Mouse (Mus musculus) thymus, adult 2 months (tissue): ENCODE data around the gene Cbfa2t2. TPM values are rescaled to one million over a fixed set of nuclear protein-coding genes. Genes with fewer than 3 reads are reported as not detected.
"Not testable (repeated sequence)": the region's sequence is repeated elsewhere in the genome, so short reads cannot be mapped to it uniquely, and the experiment has no call there.

Source experiments
- DNase-seq: peaks from one replicate; pipeline ENCODE4 v3.0.0; 2021
- H3K27ac ChIP-seq: fragments of 200-500 bp; 2 replicates; pipeline ENCODE4 v1.5.1; 2012; ENCODE audit warnings: low read length, control low read depth; ENCODE audit not compliant: control insufficient read depth, insufficient read depth
- H3K27me3 ChIP-seq: fragments of 200-500 bp; 2 replicates; pipeline ENCODE4 v1.6.1; 2012; ENCODE audit warnings: mild to moderate bottlenecking, low read length, moderate library complexity, mixed read lengths; ENCODE audit not compliant: control insufficient read depth, insufficient read depth
- H3K36me3 ChIP-seq: fragments of 200-500 bp; 2 replicates; pipeline ENCODE4 v1.6.1; 2012; ENCODE audit warnings: mild to moderate bottlenecking, low read length, moderate library complexity; ENCODE audit not compliant: control insufficient read depth, insufficient read depth
- H3K4me1 ChIP-seq: fragments of 200-500 bp; replicated peaks from 2 replicates; pipeline ENCODE4 v1.6.1; 2012; ENCODE audit warnings: low read length; ENCODE audit not compliant: control insufficient read depth, insufficient read depth
- H3K4me3 ChIP-seq: fragments of 200-500 bp; 2 replicates; pipeline ENCODE4 v1.5.1; 2012; ENCODE audit warnings: mild to moderate bottlenecking, low read length, control low read depth, moderate library complexity; ENCODE audit not compliant: control insufficient read depth, insufficient read depth
- CTCF ChIP-seq: fragments of 200-500 bp; IDR thresholded peaks from 2 replicates; pipeline ENCODE4 v1.5.1; 2012; ENCODE audit warnings: mild to moderate bottlenecking, control low read depth, low read length, moderate library complexity, borderline replicate concordance; ENCODE audit not compliant: control insufficient read depth, poor library complexity, insufficient read depth; ENCODE audit errors: extremely low read depth
- POLR2A ChIP-seq: fragments of 200-500 bp; IDR thresholded peaks from 2 replicates; pipeline ENCODE4 v1.6.1; 2012; ENCODE audit warnings: mild to moderate bottlenecking, low read length, control low read depth, moderate library complexity; ENCODE audit not compliant: control insufficient read depth, poor library complexity, insufficient read depth; ENCODE audit errors: extremely low read depth
- WGBS: fragments of 180-500 bp; shearing (Covaris S2); methylation state at CpG from one replicate; pipeline ENCODE4 v1.1.7; 2018; 5-methylcytosine and 5-hydroxymethylcytosine counted together
- polyA plus RNA-seq: library from polyadenylated mRNA; depleted of rRNA; stranded (reverse); fragments of >200 nt; gene quantifications from 2 replicates; pipeline ENCODE4 v1.2.3, GENCODE M21; 2012

Cbfa2t2 gene
- polyA plus RNA-seq, 1 experiment, result 27.6 TPM

GRCm38 (mm10) chr2:154475861-154476260 is 39.6 kb downstream of the Cbfa2t2 start:
- no peak overlapping the region for H3K27ac ChIP-seq
- no peaks in the 10 kb centered on the region for H3K27me3 ChIP-seq
- H3K4me3 ChIP-seq, result no peak overlapping the region
- TF ChIP-seq CTCF, result no peak
- TF ChIP-seq POLR2A, result no peak
- no peaks in the 10 kb centered on the region for H3K36me3 ChIP-seq
- no peaks in the 10 kb centered on the region; the same call in 1 of the 2 replicates for H3K4me1 ChIP-seq
- 98% methylated on average over 7 of the region's 7 CpGs for WGBS
- DNase-seq, result no peak

GRCm38 (mm10) chr2:154477028-154477427 is 40.7 kb downstream of the Cbfa2t2 start:
- DNase-seq, result no peak
- Histone ChIP-seq H3K27me3 (no peaks in the 10 kb centered on the region), H3K27ac (no peak overlapping the region), H3K36me3 (no peaks in the 10 kb centered on the region), H3K4me1 (no peaks in the 10 kb centered on the region; the same call in 1 of the 2 replicates), H3K4me3 (no peak overlapping the region)
- TF ChIP-seq CTCF, result no peak
- TF ChIP-seq POLR2A, result no peak
- WGBS, result 84% methylated on average over 3 of the region's 3 CpGs

GRCm38 (mm10) chr2:154491788-154492187 is 55.5 kb downstream of the Cbfa2t2 start:
- Histone ChIP-seq H3K36me3 (no peaks in the 10 kb centered on the region), H3K27ac (no peak overlapping the region), H3K27me3 (no peaks in the 10 kb centered on the region), H3K4me1 (no peaks in the 10 kb centered on the region), H3K4me3 (no peak overlapping the region)
- DNase-seq, result no peak
- TF ChIP-seq POLR2A (no peak), CTCF (no peak)

- H3K4me3 ChIP-seq, H3K36me3 ChIP-seq, H3K4me1 ChIP-seq, DNase-seq, H3K27me3 ChIP-seq, H3K27ac ChIP-seq: not testable (repeated sequence)
- WGBS, result 77% methylated on average over 2 of the region's 2 CpGs
Measured at GRCm38 (mm10) chr2:154493559-154493958, 57.3 kb downstream of the Cbfa2t2 start.

- WGBS, result 95% methylated on average over 4 of the region's 4 CpGs
- TF ChIP-seq CTCF, result no peak
- no peak for TF ChIP-seq POLR2A
- Histone ChIP-seq H3K27me3 (no peaks in the 10 kb centered on the region), H3K36me3 (no peaks in the 10 kb centered on the region), H3K4me3 (no peak overlapping the region), H3K4me1 (no peaks in the 10 kb centered on the region), H3K27ac (no peak overlapping the region)
- DNase-seq, result no peak
Measured at GRCm38 (mm10) chr2:154495021-154495420, 58.7 kb downstream of the Cbfa2t2 start.

- Histone ChIP-seq H3K27ac (no peak overlapping the region), H3K4me1 (no peaks in the 10 kb centered on the region), H3K4me3 (no peak overlapping the region), H3K27me3 (no peaks in the 10 kb centered on the region), H3K36me3 (peaks cover 5% of the 10 kb centered on the region)
- WGBS, result 92% methylated on average over 5 of the region's 5 CpGs
- DNase-seq, result no peak
- TF ChIP-seq POLR2A (no peak), CTCF (no peak)
Measured at GRCm38 (mm10) chr2:154498571-154498970, 62.3 kb downstream of the Cbfa2t2 start.

GRCm38 (mm10) chr2:154499717-154500247 is 63.5 kb downstream of the Cbfa2t2 start:
- 99% methylated on average over 2 of the region's 2 CpGs for WGBS
- no peaks in the 10 kb centered on the region for H3K27me3 ChIP-seq
- no peak for TF ChIP-seq POLR2A
- TF ChIP-seq CTCF, result no peak

GRCm38 (mm10) chr2:154500758-154501157 is 64.5 kb downstream of the Cbfa2t2 start:
- H3K4me3 ChIP-seq, result no peak overlapping the region
- 97% methylated on average over 3 of the region's 3 CpGs for WGBS
- H3K36me3 ChIP-seq, result peaks cover 16% of the 10 kb centered on the region
- H3K4me1 ChIP-seq, result no peaks in the 10 kb centered on the region
- TF ChIP-seq CTCF, result no peak
- TF ChIP-seq POLR2A, result no peak
- H3K27me3 ChIP-seq, result no peaks in the 10 kb centered on the region
- H3K27ac ChIP-seq, result no peak overlapping the region
- no peak for DNase-seq

More at GRCm38 (mm10) chr2:154499717-154500247, 63.5 kb downstream of the Cbfa2t2 start:
- Histone ChIP-seq H3K36me3 (peaks cover 10% of the 10 kb centered on the region), H3K27ac (no peak overlapping the region), H3K4me1 (no peaks in the 10 kb centered on the region), H3K4me3 (no peak overlapping the region)
- DNase-seq, result no peak
